Mouse (Mus musculus): ENCODE results near the gene Il3.

Gene Il3

DNA sequence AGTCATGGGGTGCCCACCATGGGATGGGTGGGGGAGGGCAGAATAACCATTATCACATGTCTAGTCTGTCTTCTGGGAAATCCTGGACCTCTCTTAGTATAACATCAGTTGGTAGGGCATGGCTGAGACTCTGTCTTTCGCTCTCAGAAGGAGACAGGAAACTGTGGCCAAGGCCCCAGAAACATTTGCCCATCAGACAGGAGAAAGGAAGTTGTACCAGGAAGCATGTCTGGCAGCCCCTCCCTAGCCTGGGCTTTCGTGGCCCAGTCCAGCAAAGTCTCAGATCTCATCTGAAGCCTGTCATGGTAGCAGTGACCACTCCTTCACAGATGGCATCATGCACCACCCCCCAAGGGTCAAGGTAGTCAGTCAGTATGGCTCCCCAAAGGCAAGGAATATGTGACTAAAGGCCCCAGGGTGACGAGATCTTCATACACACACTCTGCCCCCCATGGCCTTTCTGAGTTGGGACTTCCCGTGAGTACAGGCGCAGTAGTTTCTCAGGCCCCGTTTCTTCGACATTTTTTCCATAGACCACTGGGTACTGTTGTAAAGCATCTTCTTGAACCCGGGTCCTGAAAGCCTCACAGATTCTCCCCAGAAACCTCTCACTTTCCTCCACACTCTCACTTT is 20.9 kb upstream of the Il3 start:
- peak; percentile 51 for DNase-seq (ENCODE audit: low read depth)

DNA sequence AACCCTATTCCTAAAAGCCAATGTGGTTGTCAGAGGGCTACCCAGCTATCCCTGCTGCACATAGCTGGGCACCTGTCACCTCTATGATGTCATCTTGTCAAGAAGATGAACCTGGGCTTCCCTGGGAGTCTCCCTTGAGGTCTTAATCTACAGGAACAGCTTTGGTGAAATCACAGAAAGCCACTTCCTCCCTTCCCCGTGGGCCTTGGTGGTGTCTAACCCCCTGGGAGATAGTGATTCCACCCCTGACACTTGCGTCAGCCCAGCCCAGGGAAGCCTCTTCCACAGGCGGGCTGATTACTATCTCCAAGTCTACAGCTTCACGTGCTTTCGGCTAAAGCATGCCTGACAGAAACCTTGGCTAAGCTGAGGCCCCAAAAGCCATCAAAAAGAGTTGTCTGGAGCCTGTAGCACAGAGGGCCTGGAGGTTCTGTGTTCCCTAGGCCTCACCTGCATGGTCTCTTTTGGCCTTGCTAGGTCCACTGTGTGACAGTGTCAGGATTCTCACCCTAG is 4.4 kb upstream of the Il3 start:
- DNase-seq (ENCODE audit: low read depth): no peak

DNA sequence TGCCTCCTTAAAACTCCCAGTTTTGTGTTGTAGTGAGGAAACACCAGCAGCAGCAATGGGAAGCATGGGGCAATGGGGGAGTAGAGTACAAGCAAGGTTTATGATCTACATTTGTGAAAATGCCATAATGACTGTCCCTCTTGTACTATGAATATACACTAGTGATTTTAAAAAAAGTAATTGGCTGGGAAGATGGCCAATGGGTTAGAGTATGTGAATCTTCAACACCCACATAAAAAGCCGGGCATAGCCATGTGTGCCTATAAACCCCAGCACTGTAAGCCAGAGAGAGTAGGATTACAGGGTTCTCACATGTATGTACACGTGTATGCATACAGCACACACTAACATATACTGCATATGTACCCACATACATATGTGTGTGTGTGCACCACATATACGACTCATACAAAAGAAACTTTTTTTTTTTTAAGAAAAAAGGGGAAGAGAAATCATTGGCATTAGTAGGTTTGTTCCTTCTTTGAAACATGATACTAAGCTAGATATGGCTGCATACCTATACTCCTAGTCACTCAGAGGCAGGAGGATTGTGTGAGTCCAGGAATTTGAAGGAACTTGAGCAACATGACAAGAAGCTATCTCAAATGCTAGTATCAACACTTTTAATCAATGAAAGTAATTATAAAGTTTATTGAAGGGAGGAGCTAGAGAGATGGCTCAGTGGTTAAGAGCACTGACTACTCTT is 2.3 kb upstream of the Il3 start:
- no peak for DNase-seq (ENCODE audit: low read depth)

DNA sequence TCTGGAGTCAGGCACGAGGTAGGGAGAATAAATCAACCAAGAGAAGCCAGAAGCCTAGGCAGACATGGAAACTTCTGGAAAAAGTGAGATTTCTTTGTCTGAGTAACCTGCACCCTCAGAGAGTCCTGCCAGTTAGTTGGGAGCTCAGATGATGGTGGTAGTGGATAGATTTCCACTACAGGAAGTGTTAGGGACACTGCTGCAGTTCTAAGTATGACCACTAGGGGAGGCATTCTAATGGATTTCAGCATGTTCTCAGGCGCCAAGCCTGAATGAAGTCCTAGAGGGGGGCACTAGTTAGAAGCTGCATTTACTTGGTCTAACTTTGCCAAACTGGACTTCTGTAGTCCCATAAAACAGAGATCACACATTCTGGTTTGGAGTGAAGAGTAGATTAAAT is 2.5 kb downstream of the Il3 start:
- DNase-seq (ENCODE audit: low read depth): peak; percentile 88

DNA sequence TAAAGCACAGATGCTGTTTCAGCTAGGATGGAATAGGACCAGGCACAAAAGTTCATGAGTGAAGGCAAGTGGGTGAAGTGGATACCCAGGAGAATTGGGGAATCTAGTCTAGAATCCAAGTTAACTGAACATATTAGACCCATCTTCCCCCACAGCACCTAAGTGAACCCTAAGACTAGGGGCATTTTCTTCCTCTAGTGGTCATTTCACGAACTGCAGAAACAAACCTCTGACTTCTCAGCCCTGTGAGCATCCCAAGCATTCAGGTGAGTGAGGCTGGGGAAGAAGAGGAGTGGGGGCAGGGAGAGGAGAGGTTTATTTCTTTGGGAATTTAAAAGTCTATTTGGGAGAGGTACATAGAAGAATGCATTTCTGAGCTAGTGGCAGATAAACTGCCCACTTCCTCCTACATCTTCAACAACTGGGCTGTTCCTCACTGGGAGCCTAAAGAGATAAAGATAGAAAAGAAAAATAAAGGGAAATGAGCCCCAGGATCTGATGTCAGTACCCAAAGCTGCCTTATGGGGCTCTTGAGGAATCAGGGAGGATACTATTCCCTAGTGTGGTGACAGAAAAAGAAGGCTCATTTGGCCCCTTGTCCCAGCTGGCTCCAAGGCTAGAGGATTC is 3.6 kb downstream of the Il3 start:
- DNase-seq (ENCODE audit: low read depth): peak; percentile 51

DNA sequence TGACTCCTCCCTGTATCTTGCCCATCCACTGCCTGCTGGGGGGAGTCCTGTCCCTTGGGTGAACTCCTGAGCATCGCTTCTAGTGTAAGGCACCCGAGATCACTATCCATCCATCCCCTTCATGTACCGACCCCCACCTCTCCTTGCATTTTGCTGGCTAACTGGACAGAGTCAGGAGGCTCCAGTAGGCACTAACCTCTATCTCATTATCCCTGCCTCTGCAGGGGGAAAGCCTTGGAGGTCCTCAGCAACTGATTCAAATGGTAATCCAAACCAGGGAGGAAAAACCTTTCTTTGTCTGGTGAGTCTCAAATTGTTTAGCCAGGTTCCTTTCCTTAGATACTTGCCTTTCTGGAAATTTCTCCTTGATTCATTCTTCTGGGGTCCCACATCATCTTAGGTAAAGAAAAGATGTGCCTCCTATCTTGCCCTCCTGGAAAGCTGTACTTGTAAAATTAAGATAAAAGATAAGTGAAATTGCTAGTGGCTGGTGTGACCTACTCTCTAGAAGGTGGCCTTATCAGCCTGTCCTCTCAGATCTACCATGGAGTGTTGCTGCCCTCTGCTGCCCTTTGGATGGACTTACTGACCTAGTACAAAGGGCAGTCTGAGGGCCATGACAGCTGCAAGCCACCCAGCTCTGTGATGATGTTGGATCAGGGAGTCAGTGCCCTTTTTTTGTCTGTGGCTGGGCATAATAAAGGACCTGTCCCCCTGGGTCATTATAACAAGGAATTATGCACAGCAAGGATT is 10.3 kb downstream of the Il3 start:
- DNase-seq (ENCODE audit: low read depth): peak; percentile 85

DNA sequence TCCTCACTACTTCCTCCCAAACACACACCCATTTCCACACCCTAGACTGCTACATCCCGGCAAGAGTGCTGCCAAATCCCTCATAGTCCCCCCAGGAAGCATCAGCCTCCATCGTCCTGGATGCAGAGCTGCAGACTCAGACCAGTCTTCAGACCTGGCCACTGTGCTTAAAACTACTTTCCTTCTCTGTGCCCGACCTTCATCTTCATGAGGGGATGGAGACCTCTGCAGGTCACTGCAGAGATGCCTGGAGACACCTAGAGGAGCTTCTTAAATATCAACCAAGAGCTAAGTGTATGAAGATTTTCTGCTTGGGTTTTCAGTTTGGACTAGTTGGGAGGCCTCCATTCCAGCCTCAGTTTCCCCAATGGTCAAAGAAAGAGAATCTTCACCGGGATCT is 13.0 kb downstream of the Il3 start:
- peak; percentile 61 for DNase-seq (ENCODE audit: low read depth)

DNA sequence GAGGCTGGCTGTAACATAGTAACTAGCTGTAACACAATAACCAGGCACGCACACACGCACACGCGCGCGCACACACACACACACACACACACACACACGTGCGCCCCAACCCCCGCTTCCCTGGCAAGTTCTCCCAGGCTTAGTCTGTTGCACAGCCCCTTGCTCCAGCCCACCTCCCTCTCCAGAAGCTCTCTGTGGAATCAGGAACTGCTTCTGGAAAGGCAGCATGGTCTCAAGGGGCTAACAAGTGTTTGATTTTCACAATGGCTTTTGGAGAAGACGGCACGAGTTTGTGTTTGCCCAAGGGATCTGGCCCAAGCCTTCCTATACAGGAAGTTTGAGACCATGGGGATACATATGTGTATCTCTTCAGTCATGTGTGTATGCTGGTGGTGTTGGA is 16.5 kb downstream of the Il3 start:
- DNase-seq (ENCODE audit: low read depth): no peak

DNA sequence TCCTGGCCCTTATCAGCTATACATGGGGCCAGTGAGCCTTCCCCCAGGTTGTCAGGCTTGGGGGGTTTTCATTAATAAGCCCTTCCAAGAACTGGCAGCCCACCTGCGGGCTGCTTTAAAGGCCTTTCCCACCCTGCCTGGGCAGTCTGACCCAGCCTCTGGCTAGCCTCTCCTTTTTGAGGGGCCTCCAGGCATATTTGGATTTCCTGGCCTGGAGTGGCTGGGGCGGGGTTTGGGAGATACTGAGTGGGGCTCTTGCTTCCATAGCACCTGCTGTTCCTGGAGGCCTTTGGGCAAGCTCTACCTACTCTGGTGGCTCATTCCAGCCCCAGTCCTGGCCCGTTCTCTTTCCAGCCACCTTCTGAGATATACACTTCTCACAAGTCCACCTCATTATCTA is 17.3 kb downstream of the Il3 start:
- DNase-seq (ENCODE audit: low read depth): no peak

DNA sequence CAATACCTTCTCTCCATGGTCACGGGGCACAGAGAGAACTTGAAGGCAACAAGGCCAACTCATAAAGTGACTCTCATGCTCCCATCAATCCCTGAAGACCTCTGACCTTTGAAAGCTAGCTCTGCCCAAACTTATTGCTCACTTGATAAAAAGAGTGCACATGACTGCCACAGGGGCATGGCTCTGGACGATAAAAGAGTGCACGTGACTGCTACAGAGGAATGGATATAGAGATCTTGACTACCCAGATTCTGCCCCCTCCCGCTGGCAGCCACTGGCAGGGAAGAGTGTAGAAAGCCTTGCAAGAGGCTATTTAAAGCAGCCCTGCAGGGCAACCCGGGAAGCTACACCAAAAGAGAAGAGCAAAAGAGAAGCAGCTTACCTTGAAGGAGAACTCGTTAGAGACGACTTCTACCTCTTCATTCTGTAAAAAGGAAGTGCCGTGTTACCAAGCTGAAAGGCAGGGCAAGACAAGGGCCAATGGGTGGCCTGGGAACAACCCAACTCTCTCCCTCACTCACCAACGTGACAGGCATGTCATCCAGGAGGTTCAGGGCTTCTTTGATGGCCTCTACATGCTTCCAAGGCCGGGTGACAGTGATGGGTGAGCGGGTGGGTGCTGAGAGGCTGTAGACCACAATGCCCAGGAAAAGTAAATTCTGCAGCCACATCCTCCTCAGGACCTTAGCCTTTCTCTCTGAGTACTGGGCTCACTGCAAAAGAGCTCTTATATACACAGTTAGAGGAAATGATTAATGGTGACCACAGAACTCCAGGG is 17.9 kb downstream of the Il3 start, which contains the start of gene Csf2:
Gene Csf2 (minus strand): TSS at position 728 of the 778 bp plus-strand sequence.
- DNase-seq (ENCODE audit: low read depth): peak; percentile 42

DNA sequence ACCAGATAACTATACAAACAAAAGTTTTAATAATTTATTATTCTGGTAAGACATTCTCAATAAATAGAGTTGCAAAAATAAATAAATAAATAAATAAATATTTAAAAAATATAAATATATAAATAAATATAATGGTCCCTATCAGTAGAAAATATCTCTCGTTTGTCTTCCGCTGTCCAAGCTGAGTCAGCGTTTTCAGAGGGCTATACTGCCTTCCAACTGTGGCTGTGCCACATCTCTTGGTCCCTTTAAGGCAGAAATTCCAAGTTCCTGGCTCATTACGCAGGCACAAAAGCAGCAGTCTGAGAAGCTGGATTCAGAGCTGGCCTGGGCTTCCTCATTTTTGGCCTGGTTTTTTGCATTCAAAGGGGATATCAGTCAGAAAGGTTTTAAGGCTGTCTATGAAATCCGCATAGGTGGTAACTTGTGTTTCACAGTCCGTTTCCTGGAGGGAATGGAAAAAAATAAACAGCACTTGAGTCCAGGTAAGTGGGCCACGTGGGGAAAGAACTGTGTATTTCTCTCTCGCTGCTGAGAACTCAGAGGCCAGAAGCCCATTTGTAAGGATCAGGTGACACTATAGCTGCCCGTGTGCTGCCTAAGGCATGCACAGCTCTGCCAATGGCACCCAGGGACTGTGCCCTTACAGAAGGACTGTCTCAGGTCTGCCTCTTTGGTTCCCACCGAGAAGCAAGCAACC is 19.7 kb downstream of the Il3 start:
- no peak for DNase-seq (ENCODE audit: low read depth)

DNA sequence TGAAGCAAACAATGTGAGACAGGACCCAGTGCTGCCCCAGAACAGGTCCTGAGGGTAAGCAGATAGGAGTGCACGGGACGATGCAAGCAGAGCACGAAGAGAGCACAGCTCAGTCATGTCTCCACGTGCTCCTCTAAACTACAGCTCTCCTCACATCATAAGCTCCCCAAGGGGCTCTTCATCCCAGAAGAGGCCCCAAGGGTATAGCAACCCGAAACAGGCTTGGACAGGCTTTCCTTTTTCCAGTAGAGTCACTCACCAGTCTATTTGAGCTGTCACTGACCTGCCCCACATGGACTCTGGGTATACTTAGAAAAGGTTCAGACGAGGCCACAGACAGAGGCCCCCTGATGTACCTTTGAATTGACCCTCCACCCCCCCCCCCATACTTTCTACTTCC is 22.6 kb downstream of the Il3 start:
- DNase-seq (ENCODE audit: low read depth): no peak

DNA sequence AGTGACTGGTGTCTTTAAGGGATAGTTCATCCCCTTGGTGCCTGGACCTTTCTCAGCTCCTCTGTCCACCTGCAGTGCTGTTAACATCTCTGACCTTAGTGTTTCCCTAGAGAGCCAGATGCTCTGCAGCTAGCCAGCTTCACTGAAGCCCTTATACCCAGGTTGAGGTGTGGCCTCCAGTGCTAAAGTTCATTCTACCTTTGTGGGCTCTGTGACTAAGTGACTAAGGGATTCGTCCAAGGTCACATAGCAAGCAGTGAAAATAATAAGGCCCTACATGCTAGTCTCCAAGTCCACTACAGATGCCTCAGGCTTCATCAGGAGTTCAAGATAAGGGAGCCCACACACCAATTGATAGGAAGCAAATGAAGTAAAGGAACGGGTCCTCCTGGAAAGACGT is 24.6 kb downstream of the Il3 start:
- no peak for DNase-seq (ENCODE audit: low read depth)

DNA sequence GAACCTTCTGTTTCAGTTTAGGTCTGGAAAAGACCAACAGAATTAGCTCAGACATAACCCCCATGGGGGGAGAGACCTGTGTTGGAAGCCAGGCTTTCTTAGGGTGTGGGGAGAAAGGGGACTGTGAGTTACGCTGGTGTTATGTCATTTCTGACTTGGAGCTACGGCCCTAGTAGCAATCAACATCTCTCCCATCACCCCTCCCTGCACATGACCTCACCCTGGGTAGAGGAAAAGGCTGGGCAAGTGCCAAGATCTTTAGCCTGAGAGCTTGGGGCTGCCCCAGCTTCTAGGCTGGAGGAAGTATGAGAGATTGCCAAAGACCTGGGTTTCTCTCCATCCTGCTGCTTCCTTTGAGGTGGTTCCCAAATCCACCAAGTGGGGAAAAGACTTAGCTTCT is 30.1 kb downstream of the Il3 start:
- DNase-seq (ENCODE audit: low read depth): no peak

DNA sequence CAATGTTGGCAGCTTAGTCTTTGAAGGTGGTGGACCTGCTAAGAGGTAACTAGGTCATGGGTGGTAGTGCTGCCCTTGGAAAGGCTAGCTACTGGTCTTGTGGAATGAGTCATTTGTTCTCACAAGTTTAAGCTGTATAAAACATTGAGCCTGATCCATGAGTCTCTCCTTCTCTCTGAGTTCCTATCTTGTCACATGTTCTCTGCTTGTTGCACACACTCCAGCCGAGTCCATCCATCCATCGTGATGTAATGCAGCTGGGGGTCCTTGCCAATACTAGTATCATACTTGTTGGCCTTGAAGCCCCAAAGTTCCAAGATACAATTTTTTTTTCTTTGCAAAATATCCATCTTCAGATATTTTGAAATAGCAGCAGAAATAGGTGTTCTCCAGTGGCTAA is 39.6 kb downstream of the Il3 start:
- no peak for DNase-seq (ENCODE audit: low read depth)

DNA sequence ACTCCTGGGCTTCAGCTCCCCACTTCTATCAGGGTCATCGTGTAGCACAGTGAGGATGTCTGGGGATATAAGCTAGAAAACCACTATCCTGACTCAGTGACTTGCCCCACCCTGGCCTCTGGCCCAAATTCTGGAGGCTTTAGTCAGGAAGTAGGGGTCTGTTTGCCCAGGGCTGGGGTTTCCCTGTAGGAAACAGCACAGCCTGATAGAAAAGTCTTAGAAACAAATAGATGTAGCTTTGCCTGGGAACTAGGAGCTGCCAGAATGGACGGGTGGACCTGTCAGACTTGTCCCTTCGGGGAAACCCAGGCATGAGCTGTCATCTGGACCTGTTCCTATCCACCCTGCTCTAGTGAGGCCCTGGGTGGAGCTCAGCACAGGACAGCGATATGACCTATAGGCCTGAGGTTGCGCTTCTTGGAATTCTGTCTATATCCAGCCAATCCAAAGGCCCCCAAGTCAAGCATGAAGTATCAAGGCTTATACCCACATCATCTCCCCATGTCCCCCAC is 42.5 kb downstream of the Il3 start:
- no peak for DNase-seq (ENCODE audit: low read depth)

DNA sequence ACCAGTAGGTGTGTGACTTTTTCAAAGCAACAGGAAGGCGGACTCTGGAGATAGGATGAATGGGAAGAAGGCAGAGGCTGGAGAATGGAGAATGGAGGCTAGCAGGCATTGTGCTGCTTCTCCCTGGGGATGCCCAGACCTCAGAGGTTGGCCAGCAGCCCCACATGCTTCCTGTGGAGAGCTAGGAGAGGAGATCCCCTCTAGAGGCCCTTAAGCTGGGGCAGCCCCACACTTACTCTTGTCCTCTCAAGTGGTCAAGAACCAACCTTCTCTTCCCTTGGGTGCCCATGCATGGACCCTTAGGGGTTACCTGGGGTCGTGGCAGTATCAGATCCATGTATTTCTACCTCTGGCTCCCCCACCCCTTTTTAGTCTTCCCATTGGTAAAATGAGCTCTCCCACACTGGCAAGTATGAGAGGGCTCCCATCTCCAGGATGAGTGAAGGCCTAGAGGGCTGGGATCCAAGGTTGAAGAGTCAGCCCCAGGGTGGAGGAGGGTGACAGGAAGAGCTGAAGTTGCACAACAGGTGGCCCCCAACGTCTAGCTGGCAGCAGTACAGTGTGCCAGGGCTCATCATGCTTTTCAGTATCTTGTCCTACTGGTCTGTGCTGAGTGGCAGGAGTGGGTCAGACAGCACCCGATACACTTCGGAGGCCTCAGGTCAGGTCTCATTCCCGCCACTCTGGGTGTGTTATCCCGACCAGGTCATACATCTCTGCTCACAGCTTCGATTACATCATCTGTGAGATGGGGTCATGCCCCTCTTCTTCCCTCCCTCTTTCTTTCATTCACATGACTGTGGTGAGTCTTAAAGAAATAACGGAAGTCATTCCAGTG is 43.2 kb downstream of the Il3 start:
- DNase-seq (ENCODE audit: low read depth): no peak

DNA sequence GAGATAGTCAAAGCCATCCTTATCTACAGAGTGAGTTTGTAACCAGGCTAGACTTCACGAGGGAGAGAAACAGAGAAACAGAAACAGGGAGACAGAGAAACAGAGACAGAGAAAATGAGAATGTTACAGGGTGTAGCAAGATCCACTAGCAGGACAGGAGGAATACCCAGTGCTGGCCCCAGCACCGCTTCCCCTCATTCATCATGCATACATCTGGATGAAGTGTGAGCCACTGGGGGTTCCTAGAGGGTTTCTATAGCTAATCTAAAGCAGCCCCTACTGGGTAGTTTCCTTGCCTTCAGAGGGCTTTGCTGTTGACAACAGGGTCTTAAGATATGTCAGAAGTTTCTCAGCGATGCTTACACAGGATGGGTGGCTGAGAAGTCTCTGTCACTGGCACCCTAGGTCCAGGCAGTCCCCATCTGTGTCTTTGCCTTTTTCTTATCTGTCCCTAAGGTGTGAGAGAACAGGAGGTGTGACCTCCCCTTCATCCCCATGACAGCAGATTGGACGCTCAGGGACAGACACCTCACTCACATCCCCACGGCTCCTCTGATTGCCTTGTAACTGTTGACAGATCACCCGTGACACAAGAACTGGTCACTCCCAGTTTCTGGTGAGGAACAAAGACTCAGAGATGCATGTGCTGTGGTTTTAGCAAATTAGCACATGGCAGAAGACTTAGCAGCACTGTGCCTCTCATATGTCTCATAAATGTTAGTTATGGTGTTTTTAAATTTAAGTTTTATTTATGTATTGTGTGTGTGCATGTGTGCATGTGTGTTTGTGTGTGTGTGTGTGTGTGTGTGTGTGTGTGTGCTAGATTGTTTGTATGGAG is 47.0 kb downstream of the Il3 start:
- no peak for DNase-seq (ENCODE audit: low read depth)

DNA sequence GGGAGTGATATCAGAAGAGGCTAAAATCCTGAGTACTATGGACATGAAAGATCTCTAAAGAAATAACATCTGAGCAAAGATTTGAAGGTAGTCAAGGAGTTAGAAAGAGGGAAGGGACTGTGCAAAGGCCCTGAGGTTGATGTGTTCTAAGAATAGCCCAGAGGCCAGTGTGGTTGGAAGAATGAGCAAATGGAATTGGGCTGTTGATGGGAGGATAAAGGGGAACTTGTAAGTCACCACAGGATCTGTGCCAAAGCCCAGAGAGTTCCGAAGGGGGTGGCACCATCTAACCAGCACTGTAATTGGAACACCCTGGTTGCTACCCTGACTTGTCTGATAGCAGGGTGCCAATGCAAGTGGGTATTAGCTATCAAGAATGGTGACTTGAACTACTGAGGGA is 47.9 kb downstream of the Il3 start:
- no peak for DNase-seq (ENCODE audit: low read depth)

Data from naive thymus-derived CD4-positive, alpha-beta T cell, adult 2 months (primary cell).